Mouse (Mus musculus) megakaryocyte, embryonic 14.5 days (primary cell): ENCODE measurements around the gene Cd247. TPM values are rescaled to one million over a fixed set of nuclear protein-coding genes. Genes with fewer than 3 reads are reported as not detected.

Experiments
- H3K27me3 ChIP-seq: replicated peaks from 2 replicates; pipeline ENCODE3; 2012; ENCODE audit warnings: inconsistent platforms
- H3K36me3 ChIP-seq: replicated peaks from 2 replicates; pipeline ENCODE3; 2012; ENCODE audit warnings: low read length, inconsistent platforms, mixed read lengths
- H3K4me1 ChIP-seq: 2 replicates; pipeline ENCODE4 v1.6.1; 2012; ENCODE audit warnings: inconsistent platforms
- H3K4me3 ChIP-seq: replicated peaks from 2 replicates; pipeline ENCODE3; 2012; ENCODE audit warnings: moderate library complexity, mild to moderate bottlenecking, inconsistent platforms
- H3K9me3 ChIP-seq: 2 replicates; pipeline ENCODE4 v1.6.1; 2012; ENCODE audit warnings: inconsistent platforms
- FLI1 ChIP-seq: IDR thresholded peaks from 2 replicates; pipeline ENCODE4 v1.6.1; 2012; ENCODE audit warnings: low read length, inconsistent platforms, mixed read lengths
- GATA1 ChIP-seq: IDR thresholded peaks from 3 replicates; pipeline ENCODE4 v1.6.1; 2012; ENCODE audit warnings: mixed read lengths, low read length, inconsistent platforms, borderline replicate concordance
- polyA plus RNA-seq: library from polyadenylated mRNA; stranded (reverse); fragments of >175 nt; gene quantifications from 2 replicates; pipeline ENCODE4 v1.2.3, GENCODE M21; 2012; ENCODE audit warnings: low replicate concordance; ENCODE audit not compliant: insufficient read depth

Cd247 gene
- polyA plus RNA-seq, 1 experiment = not detected

DNA sequence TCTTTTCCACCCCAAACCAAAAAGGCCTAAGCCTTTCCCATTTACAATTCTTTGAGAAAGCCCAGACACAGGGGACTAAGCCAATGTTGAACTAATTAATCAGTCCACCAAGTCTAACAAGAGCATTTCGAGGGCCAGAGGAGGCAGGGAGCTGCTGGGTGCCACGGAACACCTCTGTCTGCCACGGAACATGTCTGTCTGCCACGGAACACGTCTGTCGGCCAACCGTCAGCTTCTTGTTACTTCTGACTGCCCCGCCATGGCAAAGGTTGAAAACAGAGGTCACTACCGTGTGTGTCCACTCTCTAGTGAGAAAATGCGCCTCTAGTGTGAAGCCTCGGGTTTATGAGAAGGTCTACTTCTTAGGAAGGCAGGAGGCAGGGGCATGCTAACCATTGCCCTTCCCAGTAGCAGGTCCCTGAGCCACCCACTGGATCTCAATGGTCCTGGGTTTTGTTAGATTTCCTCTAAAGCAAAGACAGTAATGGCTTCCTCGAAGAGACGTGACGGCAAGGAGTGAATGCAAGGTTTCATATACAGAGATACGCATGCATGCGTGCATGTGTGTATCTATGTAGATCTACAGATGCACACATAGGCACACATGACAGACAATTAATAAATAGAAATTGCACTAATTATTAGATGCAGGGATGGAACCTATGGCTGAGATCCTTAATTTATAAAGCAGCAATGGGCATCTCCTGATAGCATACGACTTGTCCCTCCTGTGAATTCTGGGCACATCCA, 2.2 kb downstream of the Cd247 start:
- H3K36me3 ChIP-seq = no peaks in the 10 kb centered on the region
- no peaks in the 10 kb centered on the region for H3K4me1 ChIP-seq
- no peak overlapping the region for H3K4me3 ChIP-seq
- no peaks in the 10 kb centered on the region for H3K9me3 ChIP-seq
- H3K27me3 ChIP-seq = peaks cover 38% of the 10 kb centered on the region
- TF ChIP-seq GATA1 (no peak), FLI1 (no peak)

DNA sequence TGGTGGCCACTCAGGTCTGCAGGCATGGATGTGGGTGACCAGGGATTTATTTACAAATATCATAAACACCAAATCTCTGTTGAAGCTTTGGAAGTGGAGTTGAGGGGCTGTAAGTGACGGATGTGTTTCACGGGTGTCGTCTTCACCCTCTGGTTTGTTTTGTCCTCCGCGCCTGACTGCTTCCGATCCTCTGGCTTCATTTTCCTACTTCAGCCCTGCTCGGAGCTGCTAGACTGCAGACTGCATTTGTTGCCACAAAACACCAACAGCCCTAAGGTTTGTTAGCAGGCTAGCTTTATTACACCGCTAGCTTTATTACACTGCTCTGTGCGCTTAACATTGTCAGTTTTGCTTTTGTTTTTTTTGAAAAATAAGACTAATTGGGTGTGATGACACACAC, 2.9 kb downstream of the Cd247 start:
- H3K27me3 ChIP-seq = peaks cover 42% of the 10 kb centered on the region
- H3K36me3 ChIP-seq = no peaks in the 10 kb centered on the region

DNA sequence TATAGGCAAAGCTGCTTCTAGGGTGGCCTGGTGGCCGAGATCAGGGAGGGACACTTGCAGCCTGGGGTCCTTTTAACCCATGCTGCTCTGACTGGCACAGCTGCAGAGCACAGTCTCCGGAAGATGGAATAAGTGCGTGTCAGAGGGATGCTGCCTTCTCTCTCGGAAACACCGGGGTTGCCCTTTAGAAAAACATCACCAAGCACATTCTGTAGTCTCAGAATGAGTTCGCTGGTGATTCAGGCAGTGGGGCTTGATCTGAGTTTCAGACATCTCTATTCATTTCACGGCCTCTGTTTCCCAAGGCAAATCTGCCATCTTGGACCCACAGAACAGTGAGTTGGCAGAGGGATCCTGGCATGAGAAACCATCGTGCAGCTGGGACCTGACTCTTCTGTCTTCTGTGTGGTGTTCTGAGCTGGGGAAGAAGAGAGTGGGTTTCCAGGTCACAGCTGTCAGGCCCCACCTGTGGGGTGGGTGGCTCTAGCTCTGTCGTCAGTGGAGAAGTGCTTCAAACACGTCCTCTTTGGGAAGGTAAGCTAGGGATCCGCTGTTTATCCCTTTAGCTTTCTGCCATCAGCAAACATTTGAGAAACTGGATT, 13.3 kb downstream of the Cd247 start:
- no peaks in the 10 kb centered on the region for H3K4me1 ChIP-seq

More for the DNA sequence above, 2.9 kb downstream of the Cd247 start:
- Histone ChIP-seq H3K9me3 (no peaks in the 10 kb centered on the region), H3K4me1 (no peaks in the 10 kb centered on the region), H3K4me3 (no peak overlapping the region)
- TF ChIP-seq GATA1 (no peak), FLI1 (no peak)

DNA sequence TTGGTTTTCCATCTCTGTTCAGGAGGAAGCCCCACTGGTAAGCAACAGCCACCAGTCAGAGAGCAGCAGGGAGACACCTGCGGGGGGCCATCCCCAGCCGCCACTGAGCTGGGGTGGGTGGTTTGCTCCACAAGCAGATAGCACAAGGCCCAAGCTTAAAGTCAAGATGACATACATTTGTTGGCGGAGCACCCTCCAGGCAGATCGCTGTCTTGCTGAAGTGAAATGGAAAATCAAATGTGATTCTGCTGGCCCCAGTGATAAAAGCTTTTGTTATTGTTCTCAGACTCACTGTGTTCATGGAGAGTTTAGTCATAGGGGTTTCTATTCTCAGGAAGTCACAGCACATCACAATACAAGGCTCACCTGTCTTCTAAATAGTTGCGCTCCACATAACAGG, 14.6 kb downstream of the Cd247 start:
- Histone ChIP-seq H3K36me3 (no peaks in the 10 kb centered on the region), H3K9me3 (peaks cover 5% of the 10 kb centered on the region; the same call in 1 of the 2 replicates), H3K4me3 (no peak overlapping the region), H3K4me1 (no peaks in the 10 kb centered on the region; the same call in 1 of the 2 replicates), H3K27me3 (peaks cover 33% of the 10 kb centered on the region)
- no peak for TF ChIP-seq FLI1
- no peak for TF ChIP-seq GATA1

More for the DNA sequence above, 13.3 kb downstream of the Cd247 start:
- H3K36me3 ChIP-seq = no peaks in the 10 kb centered on the region
- H3K27me3 ChIP-seq = peaks cover 29% of the 10 kb centered on the region
- no peak overlapping the region for H3K4me3 ChIP-seq
- TF ChIP-seq FLI1 (no peak), GATA1 (no peak)
- H3K9me3 ChIP-seq = peaks cover 5% of the 10 kb centered on the region; the same call in 1 of the 2 replicates

- no peaks in the 10 kb centered on the region; the same call in 1 of the 2 replicates for H3K4me1 ChIP-seq
Observed at GRCm38 (mm10) chr1:165804133-165804532, 15.7 kb downstream of the Cd247 start.

DNA sequence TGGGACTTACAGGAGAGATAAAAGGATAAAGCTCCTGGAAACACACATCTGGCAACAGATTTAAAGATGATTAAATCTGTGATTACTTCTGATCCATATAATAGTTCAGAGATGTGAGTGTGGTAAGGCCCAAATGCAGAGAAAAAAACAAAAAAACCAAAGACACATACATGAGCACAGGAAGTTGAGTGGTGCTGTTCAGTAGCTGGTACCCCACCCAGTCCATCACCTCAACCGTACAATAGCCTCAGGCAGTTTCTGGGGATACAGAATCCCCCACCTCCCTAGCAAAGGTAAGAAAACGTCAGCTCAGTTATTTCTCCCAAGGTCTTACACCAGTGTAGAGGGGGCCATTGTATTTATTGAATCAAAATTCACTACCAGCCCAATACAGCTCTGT, 22.2 kb downstream of the Cd247 start:
- Histone ChIP-seq H3K4me3 (no peak overlapping the region), H3K4me1 (peaks cover 29% of the 10 kb centered on the region), H3K36me3 (no peaks in the 10 kb centered on the region), H3K27me3 (peaks cover 54% of the 10 kb centered on the region), H3K9me3 (no peaks in the 10 kb centered on the region)
- TF ChIP-seq GATA1 = no peak
- no peak for TF ChIP-seq FLI1

More at GRCm38 (mm10) chr1:165804133-165804532, 15.7 kb downstream of the Cd247 start:
- TF ChIP-seq GATA1 (no peak), FLI1 (no peak)
- Histone ChIP-seq H3K4me3 (no peak overlapping the region), H3K27me3 (peaks cover 34% of the 10 kb centered on the region), H3K9me3 (peaks cover 5% of the 10 kb centered on the region; the same call in 1 of the 2 replicates), H3K36me3 (no peaks in the 10 kb centered on the region)

GRCm38 (mm10) chr1:165811170-165811569, 22.7 kb downstream of the Cd247 start:
- no peaks in the 10 kb centered on the region for H3K36me3 ChIP-seq
- H3K27me3 ChIP-seq = peaks cover 55% of the 10 kb centered on the region
- no peaks in the 10 kb centered on the region for H3K9me3 ChIP-seq
- H3K4me3 ChIP-seq = no peak overlapping the region
- H3K4me1 ChIP-seq = peaks cover 29% of the 10 kb centered on the region
- TF ChIP-seq GATA1 (no peak), FLI1 (no peak)

DNA sequence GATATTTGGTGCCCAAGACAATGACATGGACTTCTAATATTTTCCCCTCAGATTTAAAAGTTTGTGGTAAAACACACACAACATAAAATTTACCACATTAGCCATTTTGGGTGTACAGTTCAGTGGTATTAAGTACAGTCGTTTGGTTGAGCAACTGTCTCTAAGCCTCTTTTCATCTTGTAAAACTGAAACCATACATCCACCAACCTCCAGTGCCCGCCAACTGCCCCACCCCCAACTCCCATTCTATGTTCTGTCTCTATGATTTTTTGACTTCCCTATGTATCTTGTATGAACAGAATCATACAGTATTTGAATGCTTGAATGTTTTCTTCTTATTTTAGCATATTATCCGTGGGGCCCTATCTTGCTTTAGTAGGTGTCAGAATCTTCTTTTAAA, 24.3 kb downstream of the Cd247 start:
- TF ChIP-seq GATA1 (no peak), FLI1 (no peak)
- Histone ChIP-seq H3K27me3 (peaks cover 62% of the 10 kb centered on the region), H3K4me3 (no peak overlapping the region), H3K9me3 (no peaks in the 10 kb centered on the region), H3K36me3 (no peaks in the 10 kb centered on the region), H3K4me1 (peaks cover 37% of the 10 kb centered on the region)

- Histone ChIP-seq H3K9me3 (no peaks in the 10 kb centered on the region), H3K27me3 (peaks cover 65% of the 10 kb centered on the region), H3K4me1 (peaks cover 50% of the 10 kb centered on the region), H3K36me3 (no peaks in the 10 kb centered on the region), H3K4me3 (no peak overlapping the region)
- TF ChIP-seq GATA1 (no peak), FLI1 (no peak)
Observed at GRCm38 (mm10) chr1:165814116-165814515, 25.6 kb downstream of the Cd247 start.

DNA sequence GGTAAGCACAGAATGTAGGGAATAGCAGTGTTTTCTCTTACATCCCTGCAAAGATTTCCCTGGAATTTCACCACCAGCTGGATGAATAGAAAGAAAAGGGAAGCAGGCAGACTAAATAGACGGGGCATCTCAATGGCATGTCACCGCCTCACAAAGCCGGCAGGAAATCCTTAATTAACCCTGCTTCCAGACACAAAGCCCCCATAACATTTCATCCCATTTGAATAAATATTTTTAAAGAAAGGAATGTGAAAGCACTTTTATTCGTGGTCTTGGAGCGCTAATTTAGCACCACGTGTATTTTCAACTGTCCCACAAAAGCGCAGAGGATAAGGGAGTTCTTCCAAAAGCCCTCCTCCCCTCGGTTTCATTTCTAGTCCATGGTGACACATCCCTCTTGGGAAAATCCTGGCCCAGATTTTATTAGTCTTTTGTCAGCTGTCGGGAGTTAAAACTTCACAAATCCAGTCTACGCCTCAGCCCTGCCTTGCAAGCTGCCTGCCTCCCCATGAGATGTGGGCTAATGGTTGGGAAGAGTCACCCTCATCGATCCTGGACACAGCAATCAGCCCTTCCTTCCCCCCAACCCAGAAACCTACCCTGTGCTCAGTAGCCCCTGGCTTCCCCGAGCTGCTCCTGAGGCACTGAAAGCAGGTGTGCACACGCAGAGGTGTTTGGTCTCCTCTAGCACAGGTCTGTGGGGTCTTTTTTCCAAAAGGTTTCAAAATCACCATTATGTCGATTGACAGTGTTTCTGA, 26.2 kb downstream of the Cd247 start:
- no peaks in the 10 kb centered on the region for H3K9me3 ChIP-seq
- TF ChIP-seq GATA1 (no peak), FLI1 (no peak)
- H3K4me3 ChIP-seq = peak overlapping the region; percentile 40
- H3K27me3 ChIP-seq = peaks cover 70% of the 10 kb centered on the region
- H3K36me3 ChIP-seq = no peaks in the 10 kb centered on the region
- H3K4me1 ChIP-seq = peaks cover 50% of the 10 kb centered on the region
